Mouse (Mus musculus): ENCODE measurements around the gene Foxd4. TPM values are rescaled to one million over a fixed set of nuclear protein-coding genes. Genes with fewer than 3 reads are reported as not detected.
"Not testable (repeated sequence)": the region's sequence is repeated elsewhere in the genome, so short reads cannot be mapped to it uniquely, and the experiment has no call there.

Foxd4 gene
- total RNA-seq, 2 experiments from 2014 or later, result not detected

DNA sequence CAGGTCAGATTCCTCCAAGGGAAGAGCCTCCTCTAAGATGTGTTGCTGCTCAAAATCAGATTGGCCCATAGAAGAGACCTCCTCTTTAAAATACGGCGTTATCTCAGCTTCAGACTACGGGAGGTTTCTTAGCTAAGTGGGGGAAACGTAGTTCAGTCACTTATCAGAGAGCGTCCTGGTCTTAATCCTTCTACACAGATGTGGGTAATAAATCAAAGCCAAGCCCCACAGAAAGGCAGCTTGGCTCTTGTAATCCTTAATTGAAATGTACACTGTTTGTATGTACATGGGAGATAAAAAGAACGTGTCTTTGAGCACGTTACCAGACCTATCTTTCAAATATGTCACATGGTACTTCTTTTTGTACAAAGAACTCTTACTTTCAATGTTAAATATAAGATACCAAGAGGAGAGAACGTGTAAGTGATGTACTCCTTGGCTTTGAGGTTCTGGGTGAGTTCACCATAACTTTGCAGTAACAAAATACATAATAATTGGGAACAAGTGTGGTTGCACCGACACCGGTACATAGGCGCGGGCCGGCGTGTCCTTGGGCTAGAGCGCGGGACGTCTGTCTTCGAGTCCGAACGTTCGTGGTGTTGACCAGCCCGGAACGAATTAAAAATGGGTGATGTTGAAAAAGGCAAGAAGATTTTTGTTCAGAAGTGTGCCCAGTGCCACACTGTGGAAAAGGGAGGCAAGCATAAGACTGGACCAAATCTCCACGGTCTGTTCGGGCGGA, 25.7 kb downstream of the Foxd4 start, which contains the start of gene Gm10053:
Gene Gm10053, plus strand, starts transcription at position 558 of the 742 bp plus-strand sequence.
- not testable (repeated sequence) for DNase-seq (ENCODE audit: low spot score in 2 of 2)

DNA sequence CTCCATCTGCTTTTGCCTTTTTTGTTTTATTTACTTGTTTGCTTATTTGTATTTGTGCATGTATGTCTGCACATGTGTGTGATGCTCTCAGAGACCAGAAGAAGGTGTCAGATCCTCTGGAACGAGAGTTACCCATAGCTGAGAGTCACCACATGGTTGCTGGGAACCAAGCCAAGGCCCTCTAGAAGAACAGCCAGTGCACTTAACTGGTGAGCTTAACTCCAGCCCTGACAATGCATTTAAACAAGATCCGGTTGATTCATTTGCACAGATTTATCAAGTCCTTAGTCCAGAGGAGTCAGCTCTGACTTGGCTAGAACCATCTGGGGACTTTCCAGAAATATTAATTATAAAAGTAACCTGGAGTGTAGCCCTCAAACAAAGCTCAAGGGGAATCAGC, 27.1 kb downstream of the Foxd4 start:
- peak in 1 of 2 experiments; percentile 51 for DNase-seq (ENCODE audit: low spot score in 2 of 2)

DNA sequence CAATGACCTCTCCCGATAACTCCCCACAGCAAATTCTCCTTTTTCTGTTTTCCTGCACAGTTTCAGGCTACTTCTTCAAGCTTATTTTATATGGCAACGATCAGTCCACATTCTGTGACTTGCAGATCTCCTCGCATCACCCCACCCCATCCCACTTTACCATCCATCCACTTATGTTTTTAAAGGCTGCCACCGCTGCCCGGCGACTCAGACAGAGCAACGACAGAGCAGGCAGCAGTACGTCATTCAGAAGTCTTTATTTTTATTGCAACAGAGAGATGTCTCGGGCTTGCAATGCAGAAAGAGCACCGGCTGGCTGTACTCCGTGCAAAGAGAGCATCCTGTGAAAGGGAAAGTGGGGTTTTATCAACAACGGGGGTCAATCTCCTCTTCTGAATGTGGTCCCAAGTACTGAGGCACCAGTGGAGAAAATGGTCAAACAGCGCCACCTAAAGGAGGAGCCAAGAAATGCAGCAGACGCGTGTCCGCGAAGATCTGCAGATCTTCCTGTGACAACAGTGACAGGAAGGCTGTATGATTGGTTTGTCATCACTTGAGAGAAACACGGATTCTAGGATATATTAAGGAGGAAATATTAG, 29.9 kb downstream of the Foxd4 start:
- peak; percentile 65 to 86 for DNase-seq (ENCODE audit: low spot score in 2 of 2)

DNA sequence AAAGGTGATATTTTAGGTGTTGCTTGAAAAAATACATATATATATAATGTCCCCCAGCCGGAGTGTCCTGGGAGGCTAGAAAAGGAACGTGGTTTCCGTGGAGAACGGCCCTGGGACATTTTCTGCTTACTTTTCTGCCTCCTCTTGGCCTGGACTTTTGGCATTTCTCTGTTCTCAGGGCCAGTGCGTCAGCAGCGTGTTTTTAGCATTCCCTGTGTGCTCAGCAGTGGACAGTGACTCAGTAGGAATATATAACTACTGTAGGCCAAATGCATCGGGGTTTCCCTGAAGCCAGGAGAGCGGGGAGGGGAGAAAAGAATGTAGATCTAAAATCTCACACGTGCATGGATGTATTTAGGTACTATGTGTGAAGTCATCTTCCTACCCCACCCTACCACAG, 35.6 kb downstream of the Foxd4 start:
- DNase-seq (ENCODE audit: low spot score in 2 of 2), result no peak

DNA sequence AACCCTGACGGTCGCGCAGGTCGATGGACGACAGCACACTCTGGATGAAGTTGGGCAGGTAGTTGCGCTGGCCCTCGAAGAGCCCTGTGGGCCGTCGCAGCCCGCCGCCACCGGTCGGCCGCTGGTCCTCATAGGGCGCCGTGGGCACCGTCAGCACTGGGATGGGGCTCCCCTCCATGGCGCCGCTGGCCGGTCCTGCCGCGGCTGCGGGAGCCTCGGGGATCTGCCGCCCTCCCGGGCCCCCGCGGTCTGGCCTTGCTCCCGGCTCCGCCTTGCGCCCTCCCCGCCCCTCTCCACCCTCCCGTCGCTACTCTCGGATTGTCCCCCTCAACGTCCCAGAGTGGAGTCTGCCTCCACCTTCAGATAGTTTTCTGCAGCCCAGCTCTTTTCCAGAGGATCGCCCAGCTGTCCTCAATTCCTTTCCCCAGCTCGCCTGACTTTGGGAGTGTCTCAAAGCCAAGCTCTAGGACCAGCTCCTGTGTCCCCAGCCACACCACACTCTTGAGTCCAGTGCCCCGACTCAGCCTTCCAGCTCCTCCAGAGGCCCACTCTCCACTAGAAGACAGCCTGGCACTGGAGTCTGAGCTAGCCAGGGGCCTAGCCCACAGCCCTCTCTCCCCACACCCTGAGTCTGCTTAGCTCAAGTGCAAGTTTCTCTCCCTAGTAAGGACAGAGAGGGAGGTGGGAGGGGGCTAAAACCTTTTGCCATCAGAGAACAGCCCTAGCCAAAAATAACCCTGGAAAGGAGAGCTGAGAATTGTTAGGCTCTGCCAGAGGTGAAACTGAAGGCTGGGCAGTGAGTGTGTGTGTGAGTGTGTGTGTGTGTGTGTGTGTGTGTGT, 39.2 kb downstream of the Foxd4 start, which contains the start of gene Pgm5:
Gene Pgm5, minus strand, starts transcription at position 244 of the 840 bp plus-strand sequence.
- DNase-seq (ENCODE audit: low spot score in 2 of 2), result no peak

DNA sequence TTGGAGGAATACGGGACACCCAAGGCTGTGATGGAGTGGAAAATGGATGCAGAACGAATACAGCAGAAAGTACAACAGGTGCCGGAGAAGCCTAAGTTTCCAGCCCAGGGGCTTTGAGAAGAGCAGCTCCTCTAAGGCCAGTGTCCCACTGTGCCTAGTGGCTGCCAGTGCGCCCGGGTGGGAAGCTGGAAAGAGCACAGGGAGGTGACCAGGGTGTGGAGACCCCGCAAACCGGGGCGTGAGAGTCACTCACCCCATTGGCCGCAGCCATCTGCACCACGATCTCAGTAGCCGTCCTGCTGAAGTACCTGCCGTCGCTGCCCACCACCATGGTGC, 39.8 kb downstream of the Foxd4 start:
- no peak for DNase-seq (ENCODE audit: low spot score in 2 of 2)

DNA sequence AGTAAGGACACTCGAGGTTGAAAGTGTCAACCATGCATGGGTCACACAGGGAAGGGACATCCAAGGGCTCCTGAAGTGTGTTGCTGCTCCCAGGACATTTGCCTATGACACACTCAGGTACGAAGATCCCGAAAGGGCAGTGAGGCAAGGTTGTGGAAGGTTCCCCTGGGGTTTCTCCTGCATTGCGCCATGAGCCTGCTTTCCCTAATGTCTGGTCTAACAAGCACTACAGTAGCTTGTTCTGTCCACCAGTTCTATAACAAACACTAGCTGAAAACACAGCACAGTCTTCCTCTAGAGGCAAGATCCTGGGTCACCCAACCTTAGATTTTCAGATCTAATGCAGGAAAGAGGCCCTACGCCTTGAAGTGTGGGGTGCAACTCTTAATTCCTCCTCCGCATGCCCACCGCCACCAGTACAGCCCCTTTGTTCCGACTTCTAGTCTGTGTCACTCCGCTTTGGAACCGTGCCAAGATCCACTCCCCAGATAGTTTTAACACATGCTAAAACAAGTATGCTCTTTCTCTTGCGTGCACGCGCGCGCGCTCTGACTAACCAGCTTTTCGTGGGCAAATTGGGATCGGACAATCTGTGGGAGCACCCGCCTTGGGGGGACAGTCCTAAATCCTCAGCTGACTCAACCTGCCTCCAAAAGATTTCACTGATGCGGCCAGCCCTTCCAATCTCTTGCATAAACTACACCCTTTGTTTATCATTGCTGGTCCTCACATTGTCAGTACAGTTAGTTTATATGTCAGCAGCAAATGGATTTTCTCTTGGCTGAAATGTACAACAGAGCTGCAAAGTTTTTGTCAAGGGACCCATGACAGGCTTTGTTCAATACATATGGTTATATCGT, 49.3 kb downstream of the Foxd4 start:
- DNase-seq (ENCODE audit: low spot score in 2 of 2), result peak in 1 of 2 experiments; percentile 29

Small RNA genes within 50 kb of the gene (microRNA-seq; reads per million reads assigned to microRNA genes)
- gene Mir3084-1, result 0 reads per million in 2 experiments

Other genes with a start within 250 kb of the Foxd4 start
- gene Tmem252, start 227.2 kb downstream of the Foxd4 start, total RNA-seq (2021), result under 1 TPM; 0.10 to 0.36 TPM
- 1 to 10 TPM; 3.5 to 4.1 TPM for gene Pgm5, start 39.3 kb downstream of the Foxd4 start, total RNA-seq (2021)
- 100 to 1,000 TPM; 168 to 191 TPM for gene Gm10053, start 25.5 kb downstream of the Foxd4 start, total RNA-seq (2021)
- 10 to 100 TPM; 14.8 to 15.8 TPM for gene Cbwd1, start 60.4 kb upstream of the Foxd4 start, total RNA-seq (2021)
- 1 to 10 TPM; 4.7 to 5.1 TPM for gene Dock8, start 98.3 kb upstream of the Foxd4 start, total RNA-seq (2021)

Data from layer of hippocampus, adult 18-20 months (tissue).